Mouse (Mus musculus): Measurements from ENCODE around the gene Gast.

DNA sequence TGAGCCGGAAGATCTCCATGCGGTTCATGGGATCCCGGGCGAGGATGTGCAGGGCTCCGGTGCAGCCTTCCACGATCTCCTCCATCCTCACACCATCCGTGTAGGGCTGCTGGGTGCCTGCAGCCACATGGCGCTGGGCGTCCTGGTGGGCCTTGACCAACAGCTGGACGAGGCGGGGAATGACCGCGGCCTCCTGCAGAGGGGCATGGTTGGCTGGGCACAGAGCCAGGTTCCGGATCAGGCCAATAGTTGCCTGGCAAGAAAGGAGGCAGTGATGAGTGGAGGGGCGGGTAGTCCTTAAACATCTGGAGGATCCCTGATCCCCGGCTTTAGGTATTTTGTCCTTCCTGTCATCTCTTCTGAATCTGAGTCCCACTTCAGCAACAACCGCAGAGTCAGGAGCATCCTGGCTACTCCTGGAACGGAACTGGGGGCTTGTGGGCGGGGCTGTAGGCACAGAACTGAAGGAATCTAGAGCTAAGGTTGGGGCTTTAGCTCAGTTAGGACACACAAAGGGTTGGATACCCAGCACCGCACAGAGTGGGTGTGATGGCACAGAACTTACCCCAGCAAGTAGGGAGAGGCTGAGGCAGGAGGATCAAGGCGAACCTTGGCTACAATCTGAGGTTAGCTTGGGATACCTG is 42.7 kb downstream of the Gast start:
- no peak for TF ChIP-seq USF1 (IDR thresholded peaks at IDR 0.05; ENCODE audit: low read depth)
- no peak for TF ChIP-seq TCF3 (IDR thresholded peaks at IDR 0.05; ENCODE audit: insufficient read length, low read depth)

Measured in myocyte (in vitro differentiated cells).